Mouse (Mus musculus): ENCODE measurements at regions not wholly inside any gene's neighbourhood (a gene's known extent, or its start where the extent isn't known, plus 50 kb on each side); places are given as distances from the start of the nearest gene placed in this dataset.

- no peak for TF ChIP-seq POLR2A (IDR thresholded peaks at IDR 0.05; ENCODE audit: borderline replicate concordance, extremely low read depth, insufficient read depth, insufficient read length)
- no peaks in the 10 kb centered on the region for H3K36me3 ChIP-seq (ENCODE audit: control insufficient read depth, insufficient read depth, low read length)
- no peak overlapping the region for H3K4me2 ChIP-seq (replicated peaks; ENCODE audit: low read depth, low read length, severe bottlenecking)
- no peak overlapping the region for H3K9ac ChIP-seq (ENCODE audit: low read depth, low read length, severe bottlenecking)
- H3K27me3 ChIP-seq (ENCODE audit: control insufficient read depth, insufficient read depth, low read length), result no peaks in the 10 kb centered on the region
- H3K9me3 ChIP-seq (ENCODE audit: control insufficient read depth, low read length), result no peaks in the 10 kb centered on the region
- H3K4me3 ChIP-seq (replicated peaks; ENCODE audit: low read length), result no peak overlapping the region
- peak overlapping the region; percentile 57 for H3K27ac ChIP-seq (replicated peaks; ENCODE audit: low read depth, low read length)
- 46% methylated on average over 11 of the region's 11 CpGs for WGBS
- H3K4me1 ChIP-seq (ENCODE audit: control insufficient read depth, insufficient read depth, low read length), result peaks cover 19% of the 10 kb centered on the region
- DNase-seq (ENCODE audit: low spot score), result peak; percentile 64
- ATAC-seq (ENCODE audit: low FRiP score, low read depth), result peak; percentile 54
Measured at GRCm38 (mm10) chr3:37845313-37846023, 121.2 kb upstream of the Gm5148 start.

GRCm38 (mm10) chr3:37844731-37845312, 120.5 kb upstream of the Gm5148 start:
- no peaks in the 10 kb centered on the region for H3K9me3 ChIP-seq (ENCODE audit: control insufficient read depth, low read length)
- ATAC-seq (ENCODE audit: low FRiP score, low read depth) (peak; percentile 68; the same call in 1 of the 2 replicates), DNase-seq (ENCODE audit: low spot score) (peak; percentile 45)
- H3K9ac ChIP-seq (ENCODE audit: low read depth, low read length, severe bottlenecking), result no peak overlapping the region
- peak overlapping the region; percentile 57 for H3K27ac ChIP-seq (replicated peaks; ENCODE audit: low read depth, low read length)
- H3K4me2 ChIP-seq (replicated peaks; ENCODE audit: low read depth, low read length, severe bottlenecking), result no peak overlapping the region
- WGBS, result 57% methylated on average over 8 of the region's 8 CpGs
- no peaks in the 10 kb centered on the region for H3K27me3 ChIP-seq (ENCODE audit: control insufficient read depth, insufficient read depth, low read length)
- no peak for TF ChIP-seq POLR2A (IDR thresholded peaks at IDR 0.05; ENCODE audit: borderline replicate concordance, extremely low read depth, insufficient read depth, insufficient read length)
- H3K4me1 ChIP-seq (ENCODE audit: control insufficient read depth, insufficient read depth, low read length), result peaks cover 19% of the 10 kb centered on the region
- no peak overlapping the region for H3K4me3 ChIP-seq (replicated peaks; ENCODE audit: low read length)
- H3K36me3 ChIP-seq (ENCODE audit: control insufficient read depth, insufficient read depth, low read length), result no peaks in the 10 kb centered on the region

GRCm38 (mm10) chr3:37842289-37842688, 118.0 kb upstream of the Gm5148 start:
- peaks cover 26% of the 10 kb centered on the region for H3K4me1 ChIP-seq (ENCODE audit: control insufficient read depth, insufficient read depth, low read length)
- no peaks in the 10 kb centered on the region for H3K9me3 ChIP-seq (ENCODE audit: control insufficient read depth, low read length)
- TF ChIP-seq POLR2A (IDR thresholded peaks at IDR 0.05; ENCODE audit: borderline replicate concordance, extremely low read depth, insufficient read depth, insufficient read length), result no peak
- no peak overlapping the region for H3K4me2 ChIP-seq (replicated peaks; ENCODE audit: low read depth, low read length, severe bottlenecking)
- WGBS, result 86% methylated on average over 7 of the region's 7 CpGs
- no peak for DNase-seq (ENCODE audit: low spot score)
- H3K27ac ChIP-seq (replicated peaks; ENCODE audit: low read depth, low read length), result no peak overlapping the region
- no peak overlapping the region for H3K9ac ChIP-seq (ENCODE audit: low read depth, low read length, severe bottlenecking)
- H3K27me3 ChIP-seq (ENCODE audit: control insufficient read depth, insufficient read depth, low read length), result no peaks in the 10 kb centered on the region
- H3K36me3 ChIP-seq (ENCODE audit: control insufficient read depth, insufficient read depth, low read length), result no peaks in the 10 kb centered on the region
- no peak overlapping the region for H3K4me3 ChIP-seq (replicated peaks; ENCODE audit: low read length)
- no peak for ATAC-seq (ENCODE audit: low FRiP score, low read depth)

- Histone ChIP-seq H3K4me3 (replicated peaks; ENCODE audit: low read length) (no peak overlapping the region), H3K27ac (replicated peaks; ENCODE audit: low read depth, low read length) (peak overlapping the region; percentile 39; the same call in 1 of the 2 replicates), H3K27me3 (ENCODE audit: control insufficient read depth, insufficient read depth, low read length) (no peaks in the 10 kb centered on the region), H3K36me3 (ENCODE audit: control insufficient read depth, insufficient read depth, low read length) (no peaks in the 10 kb centered on the region), H3K4me1 (ENCODE audit: control insufficient read depth, insufficient read depth, low read length) (peaks cover 12% of the 10 kb centered on the region), H3K9ac (ENCODE audit: low read depth, low read length, severe bottlenecking) (no peak overlapping the region), H3K4me2 (replicated peaks; ENCODE audit: low read depth, low read length, severe bottlenecking) (no peak overlapping the region), H3K9me3 (ENCODE audit: control insufficient read depth, low read length) (no peaks in the 10 kb centered on the region)
- peak; percentile 74 for DNase-seq (ENCODE audit: low spot score)
- WGBS, result 39% methylated on average over 11 of the region's 11 CpGs
- TF ChIP-seq POLR2A (IDR thresholded peaks at IDR 0.05; ENCODE audit: borderline replicate concordance, extremely low read depth, insufficient read depth, insufficient read length), result no peak
- ATAC-seq (ENCODE audit: low FRiP score, low read depth), result peak; percentile 85
Measured at GRCm38 (mm10) chr3:37838896-37839295, 114.6 kb upstream of the Gm5148 start.

GRCm38 (mm10) chr3:37836749-37837148, 112.5 kb upstream of the Gm5148 start:
- WGBS, result 73% methylated on average over 5 of the region's 5 CpGs
- Histone ChIP-seq H3K4me2 (replicated peaks; ENCODE audit: low read depth, low read length, severe bottlenecking) (no peak overlapping the region), H3K9ac (ENCODE audit: low read depth, low read length, severe bottlenecking) (no peak overlapping the region), H3K27me3 (ENCODE audit: control insufficient read depth, insufficient read depth, low read length) (no peaks in the 10 kb centered on the region), H3K27ac (replicated peaks; ENCODE audit: low read depth, low read length) (no peak overlapping the region), H3K36me3 (ENCODE audit: control insufficient read depth, insufficient read depth, low read length) (no peaks in the 10 kb centered on the region), H3K4me1 (ENCODE audit: control insufficient read depth, insufficient read depth, low read length) (peaks cover 12% of the 10 kb centered on the region), H3K9me3 (ENCODE audit: control insufficient read depth, low read length) (no peaks in the 10 kb centered on the region), H3K4me3 (replicated peaks; ENCODE audit: low read length) (no peak overlapping the region)
- no peak for TF ChIP-seq POLR2A (IDR thresholded peaks at IDR 0.05; ENCODE audit: borderline replicate concordance, extremely low read depth, insufficient read depth, insufficient read length)
- ATAC-seq (ENCODE audit: low FRiP score, low read depth) (no peak), DNase-seq (ENCODE audit: low spot score) (no peak)
